Mouse (Mus musculus): ENCODE measurements around the gene Spdye4b. TPM values are rescaled to one million over a fixed set of nuclear protein-coding genes. Genes with fewer than 3 reads are reported as not detected.
"Not testable (repeated sequence)": the region's sequence is repeated elsewhere in the genome, so short reads cannot be mapped to it uniquely, and the experiment has no call there.

The Spdye4b gene
- not detected in 2 replicates for polyA plus RNA-seq (2016; fragmentation: Nextera tagmentation; extraction: Ambion mirVana)

DNA sequence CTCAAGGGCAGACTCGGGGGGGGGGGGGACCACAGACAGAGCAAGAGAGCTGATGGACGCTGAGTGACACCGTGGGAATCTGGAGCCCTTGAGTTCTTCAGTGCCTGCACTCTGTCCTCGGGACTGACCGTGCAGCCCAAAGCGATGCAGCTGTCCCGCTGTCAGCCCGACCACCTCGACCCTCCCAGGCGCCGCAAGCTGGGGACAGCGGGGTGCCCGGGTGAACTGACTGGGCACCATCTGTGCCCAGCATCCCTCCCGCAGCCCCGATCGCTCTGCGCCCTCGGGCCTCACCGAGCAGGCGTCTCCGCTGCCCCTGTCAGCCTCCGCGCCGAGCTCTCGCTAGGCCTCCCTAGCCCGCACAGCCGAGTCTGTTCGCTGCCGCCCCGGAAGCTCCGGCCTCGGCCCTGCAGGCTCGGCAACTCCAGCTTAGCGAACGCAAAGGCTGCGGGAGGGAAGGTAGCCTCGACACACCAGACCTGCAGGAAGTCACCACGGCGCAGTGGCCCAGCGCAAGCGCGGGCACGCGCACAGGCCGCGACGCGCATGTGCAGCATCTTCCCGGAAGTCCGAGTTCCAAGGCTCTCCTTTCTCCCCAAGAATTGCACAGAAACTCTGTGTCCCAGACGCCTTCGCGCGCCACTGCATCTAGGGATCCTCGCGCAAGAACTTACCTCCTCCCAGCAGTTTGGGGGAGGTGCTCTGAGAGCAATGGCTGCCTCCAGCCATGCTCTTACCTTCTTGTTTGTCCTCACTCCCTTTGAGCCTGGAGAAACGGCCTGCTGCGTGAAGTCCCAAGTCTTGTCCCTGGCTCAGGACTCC, at the start of gene Spdye4b, which contains the start of gene Rbak:
Gene Spdye4b, plus strand, starts transcription at position 763 of the 822 bp plus-strand sequence.
Gene Rbak, minus strand, starts transcription at position 521 of the 822 bp plus-strand sequence.
- H3K27me3 ChIP-seq = peaks cover 9% of the 10 kb centered on the region; the same call in 1 of the 2 replicates
- H3K4me2 ChIP-seq = peak within 1 kb of the TSS; percentile 83
- peaks cover 30% of the 10 kb centered on the region for H3K36me3 ChIP-seq (replicated peaks)
- peak within 1 kb of the TSS; percentile 63 for H3K4me3 ChIP-seq (replicated peaks)
- H3K4me1 ChIP-seq = peaks cover 14% of the 10 kb centered on the region
- H3K27ac ChIP-seq = peak within 1 kb of the TSS; percentile 87
- peak; percentile 97 for ATAC-seq (ENCODE audit: low FRiP score)
- peaks cover 6% of the 10 kb centered on the region; the same call in 1 of the 2 replicates for H3K9me3 ChIP-seq
- WGBS = under 1% methylated on average over 58 of the region's 58 CpGs
- peak within 1 kb of the TSS; percentile 83 for H3K9ac ChIP-seq

DNA sequence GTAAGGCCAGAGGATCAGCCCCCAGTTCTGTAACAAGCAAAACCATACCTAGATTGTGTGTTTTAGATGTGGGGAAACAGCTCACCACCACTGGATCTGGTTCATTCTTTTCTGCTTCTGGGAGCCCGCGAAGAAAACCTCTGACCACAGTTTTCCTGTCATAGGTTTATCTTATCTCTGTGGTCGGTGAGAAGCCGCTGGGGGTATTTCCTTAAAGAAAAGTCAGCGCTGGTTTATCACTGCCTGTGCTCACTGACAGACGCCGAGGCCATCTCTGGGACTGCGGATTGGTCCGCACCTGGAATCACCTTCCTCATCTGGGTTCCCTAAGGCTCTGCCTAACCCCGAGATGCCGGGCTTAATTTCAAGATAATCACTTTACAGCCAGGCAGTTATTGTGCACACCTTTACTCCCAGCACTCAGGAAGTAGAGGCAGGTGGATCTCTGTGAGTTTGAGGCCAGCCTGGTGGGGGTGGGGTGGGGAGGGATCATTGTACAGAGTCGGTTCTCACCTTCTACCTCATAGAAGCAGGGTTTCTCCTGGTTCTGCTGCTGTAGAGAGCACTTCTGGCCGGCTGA, 47.8 kb upstream of the Spdye4b start:
- Histone ChIP-seq H3K4me2 (no peak overlapping the region), H3K36me3 (replicated peaks) (no peaks in the 10 kb centered on the region), H3K9ac (no peak overlapping the region), H3K27ac (no peak overlapping the region), H3K4me1 (no peaks in the 10 kb centered on the region), H3K4me3 (replicated peaks) (no peak overlapping the region), H3K9me3 (peaks cover 3% of the 10 kb centered on the region; the same call in 1 of the 2 replicates), H3K27me3 (no peaks in the 10 kb centered on the region)
- no peak for ATAC-seq (ENCODE audit: low FRiP score)
- WGBS = 89% methylated on average over 13 of the region's 13 CpGs

DNA sequence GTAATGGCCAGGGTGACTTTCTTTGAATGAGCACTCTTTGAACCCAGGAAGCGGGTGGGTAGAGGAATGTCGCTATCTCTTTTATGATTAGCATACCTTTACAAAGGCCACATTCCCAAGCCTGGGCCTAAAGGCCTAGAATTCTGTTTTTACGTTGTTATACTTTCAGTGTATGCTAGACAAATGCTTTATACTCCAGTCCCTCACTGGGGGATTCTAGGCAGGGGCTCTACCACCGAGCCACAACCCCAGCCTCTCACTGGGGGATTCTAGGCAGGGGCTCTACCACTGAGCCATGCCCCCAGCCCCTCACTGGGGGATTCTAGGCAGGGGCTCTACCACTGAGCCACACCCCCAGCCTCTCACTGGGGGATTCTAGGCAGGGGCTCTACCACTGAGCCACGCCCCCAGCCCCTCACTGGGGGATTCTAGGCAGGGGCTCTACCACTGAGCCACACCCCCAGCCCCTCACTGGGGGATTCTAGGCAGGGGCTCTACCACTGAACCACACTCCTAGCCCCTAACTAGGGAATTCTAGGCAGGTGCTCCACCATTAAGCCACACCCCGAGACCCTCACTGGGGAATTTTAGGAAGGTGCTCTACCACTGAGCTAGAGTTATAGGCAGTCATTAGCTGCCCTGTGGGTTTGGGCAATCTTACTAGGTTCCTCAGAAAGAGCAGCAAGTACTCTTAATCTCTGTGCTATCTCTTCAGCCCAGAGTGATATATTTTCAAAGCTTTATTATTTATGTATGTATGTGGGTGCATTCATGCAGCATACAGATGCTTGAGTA, 46.4 kb upstream of the Spdye4b start:
- WGBS = 80% methylated on average over 4 of the region's 6 CpGs

DNA sequence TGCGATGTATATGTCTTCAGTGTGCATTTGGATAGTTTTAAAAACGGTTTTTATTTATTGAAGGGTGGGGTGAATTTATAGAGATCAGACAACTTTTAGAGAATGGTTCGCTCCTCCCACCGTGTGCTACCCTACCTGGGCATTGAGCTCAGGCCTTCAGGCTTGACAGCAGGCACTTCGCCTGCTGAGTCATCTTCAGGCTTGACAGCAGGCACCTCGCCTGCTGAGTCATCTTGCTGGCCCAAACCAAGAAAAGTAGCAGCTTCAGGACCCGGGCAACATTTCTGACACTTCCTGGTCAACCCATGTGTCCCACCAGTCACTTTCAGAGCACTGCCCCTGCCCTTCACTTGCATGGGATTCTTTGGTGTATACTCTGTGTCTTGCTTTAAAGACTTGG, 45.8 kb upstream of the Spdye4b start:
- 94% methylated on average over 7 of the region's 7 CpGs for WGBS

More for the DNA sequence above, 46.4 kb upstream of the Spdye4b start:
- H3K27ac ChIP-seq; H3K27me3 ChIP-seq; H3K4me3 ChIP-seq (replicated peaks); H3K9ac ChIP-seq; ATAC-seq (ENCODE audit: low FRiP score); H3K4me1 ChIP-seq; H3K9me3 ChIP-seq; H3K4me2 ChIP-seq; H3K36me3 ChIP-seq (replicated peaks): not testable (repeated sequence)

GRCm38 (mm10) chr5:143137580-143137979, 43.2 kb upstream of the Spdye4b start:
- no peak overlapping the region for H3K9ac ChIP-seq
- H3K4me3 ChIP-seq (replicated peaks) = no peak overlapping the region
- no peak overlapping the region for H3K27ac ChIP-seq
- H3K4me1 ChIP-seq = no peaks in the 10 kb centered on the region
- H3K36me3 ChIP-seq (replicated peaks) = no peaks in the 10 kb centered on the region
- no peaks in the 10 kb centered on the region for H3K9me3 ChIP-seq
- ATAC-seq (ENCODE audit: low FRiP score) = no peak
- no peaks in the 10 kb centered on the region for H3K27me3 ChIP-seq
- 90% methylated on average over 13 of the region's 13 CpGs for WGBS
- no peak overlapping the region for H3K4me2 ChIP-seq

More for the DNA sequence above, 45.8 kb upstream of the Spdye4b start:
- Histone ChIP-seq H3K9me3 (no peaks in the 10 kb centered on the region), H3K4me2 (no peak overlapping the region), H3K4me3 (replicated peaks) (no peak overlapping the region), H3K4me1 (no peaks in the 10 kb centered on the region), H3K27me3 (no peaks in the 10 kb centered on the region), H3K9ac (no peak overlapping the region), H3K36me3 (replicated peaks) (no peaks in the 10 kb centered on the region), H3K27ac (no peak overlapping the region)
- no peak for ATAC-seq (ENCODE audit: low FRiP score)

DNA sequence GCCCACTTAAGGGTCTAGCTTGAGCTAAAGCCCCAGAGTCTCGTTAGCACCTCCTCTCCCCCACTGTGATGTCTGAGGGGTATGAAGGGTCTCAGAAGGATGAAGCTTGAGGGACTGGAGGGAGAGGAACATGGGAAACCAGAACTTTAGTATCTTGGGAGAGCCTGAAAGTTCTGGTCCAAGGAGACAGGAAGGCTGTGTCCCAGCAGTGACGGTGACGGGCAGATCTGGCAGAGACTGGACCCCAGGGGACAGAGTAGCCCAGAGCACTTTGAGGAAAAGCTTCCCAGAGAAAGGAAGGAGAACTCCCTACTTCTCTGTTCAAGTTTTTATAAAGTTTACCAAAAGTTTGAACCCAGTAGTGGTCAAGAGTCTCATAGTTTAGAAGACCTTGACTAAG, 33.3 kb upstream of the Spdye4b start, which contains the start of gene Olfr718-ps1:
Gene Olfr718-ps1, minus strand, starts transcription at position 101 of the 400 bp plus-strand sequence.
- H3K9me3 ChIP-seq = peaks cover 8% of the 10 kb centered on the region; the same call in 1 of the 2 replicates
- H3K4me1 ChIP-seq = no peaks in the 10 kb centered on the region
- no peak for ATAC-seq (ENCODE audit: low FRiP score)
- 81% methylated on average over 3 of the region's 3 CpGs for WGBS
- no peak within 1 kb of the TSS for H3K4me2 ChIP-seq
- no peak within 1 kb of the TSS for H3K9ac ChIP-seq
- H3K27me3 ChIP-seq = no peaks in the 10 kb centered on the region; the same call in 1 of the 2 replicates
- H3K4me3 ChIP-seq (replicated peaks) = no peak within 1 kb of the TSS
- no peaks in the 10 kb centered on the region for H3K36me3 ChIP-seq (replicated peaks)
- no peak within 1 kb of the TSS for H3K27ac ChIP-seq

GRCm38 (mm10) chr5:143148661-143149060, 32.2 kb upstream of the Spdye4b start:
- H3K4me3 ChIP-seq (replicated peaks) = no peak overlapping the region
- WGBS = 93% methylated on average over 5 of the region's 5 CpGs
- H3K27ac ChIP-seq = no peak overlapping the region
- no peak overlapping the region for H3K9ac ChIP-seq
- no peak for ATAC-seq (ENCODE audit: low FRiP score)
- H3K4me1 ChIP-seq = no peaks in the 10 kb centered on the region
- no peaks in the 10 kb centered on the region; the same call in 1 of the 2 replicates for H3K27me3 ChIP-seq
- peaks cover 8% of the 10 kb centered on the region; the same call in 1 of the 2 replicates for H3K9me3 ChIP-seq
- no peak overlapping the region for H3K4me2 ChIP-seq
- H3K36me3 ChIP-seq (replicated peaks) = no peaks in the 10 kb centered on the region

GRCm38 (mm10) chr5:143149536-143149935, 31.3 kb upstream of the Spdye4b start:
- no peaks in the 10 kb centered on the region; the same call in 1 of the 2 replicates for H3K27me3 ChIP-seq
- no peak for ATAC-seq (ENCODE audit: low FRiP score)
- H3K4me1 ChIP-seq = no peaks in the 10 kb centered on the region
- H3K9me3 ChIP-seq = peaks cover 8% of the 10 kb centered on the region; the same call in 1 of the 2 replicates
- H3K4me3 ChIP-seq (replicated peaks) = no peak overlapping the region
- no peak overlapping the region for H3K9ac ChIP-seq
- no peak overlapping the region for H3K27ac ChIP-seq
- WGBS = 97% methylated on average over 2 of the region's 2 CpGs
- no peak overlapping the region for H3K4me2 ChIP-seq
- no peaks in the 10 kb centered on the region for H3K36me3 ChIP-seq (replicated peaks)

DNA sequence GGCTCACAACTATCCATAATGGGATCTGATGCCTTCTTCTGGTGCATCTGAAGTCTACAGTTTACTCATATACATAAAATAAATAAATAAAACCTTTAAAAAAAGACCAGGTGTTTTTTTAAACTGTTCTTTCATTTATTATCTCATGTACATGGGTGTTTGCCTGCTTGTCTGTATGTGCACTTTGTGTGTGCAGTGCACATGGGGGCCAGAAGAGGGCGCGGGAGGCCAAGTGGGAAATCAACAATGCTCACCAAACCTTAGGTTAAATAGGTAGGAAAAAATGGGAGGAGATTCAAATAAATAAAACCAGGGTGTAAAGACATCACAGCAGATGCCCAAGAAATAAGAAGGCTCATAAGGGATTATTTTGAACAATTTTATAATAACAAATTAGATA, 30.8 kb upstream of the Spdye4b start:
- Histone ChIP-seq H3K4me3 (replicated peaks) (no peak overlapping the region), H3K36me3 (replicated peaks) (no peaks in the 10 kb centered on the region), H3K9ac (no peak overlapping the region), H3K27ac (no peak overlapping the region), H3K27me3 (peaks cover 4% of the 10 kb centered on the region; the same call in 1 of the 2 replicates), H3K4me1 (no peaks in the 10 kb centered on the region), H3K9me3 (peaks cover 8% of the 10 kb centered on the region; the same call in 1 of the 2 replicates), H3K4me2 (no peak overlapping the region)
- ATAC-seq (ENCODE audit: low FRiP score) = no peak
- 82% methylated on average over 2 of the region's 2 CpGs for WGBS

DNA sequence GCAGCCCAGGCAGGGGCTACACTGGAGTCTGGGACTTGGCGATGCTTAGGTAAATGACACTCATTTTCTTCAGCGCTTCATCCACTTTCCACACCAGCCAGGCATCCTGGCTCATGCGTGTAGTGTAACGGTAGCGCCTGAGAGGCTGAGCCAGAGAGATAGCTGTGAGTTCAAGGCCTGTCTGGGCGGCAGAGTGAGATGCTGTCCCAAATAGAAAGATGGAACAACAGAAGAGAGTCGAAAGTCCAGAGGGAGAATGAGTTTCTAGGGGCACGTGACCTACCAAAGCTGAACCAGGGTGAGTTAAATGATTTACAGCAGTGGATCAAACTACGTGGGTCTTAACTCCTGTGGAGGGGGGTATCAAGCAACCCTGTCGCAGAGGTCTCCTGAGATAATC, 27.1 kb upstream of the Spdye4b start:
- Histone ChIP-seq H3K27me3 (peaks cover 32% of the 10 kb centered on the region), H3K4me2 (no peak overlapping the region), H3K36me3 (replicated peaks) (no peaks in the 10 kb centered on the region), H3K9me3 (peaks cover 8% of the 10 kb centered on the region; the same call in 1 of the 2 replicates), H3K27ac (no peak overlapping the region), H3K4me3 (replicated peaks) (no peak overlapping the region), H3K4me1 (no peaks in the 10 kb centered on the region; the same call in 1 of the 2 replicates), H3K9ac (no peak overlapping the region)
- WGBS = 93% methylated on average over 10 of the region's 10 CpGs
- no peak for ATAC-seq (ENCODE audit: low FRiP score)

DNA sequence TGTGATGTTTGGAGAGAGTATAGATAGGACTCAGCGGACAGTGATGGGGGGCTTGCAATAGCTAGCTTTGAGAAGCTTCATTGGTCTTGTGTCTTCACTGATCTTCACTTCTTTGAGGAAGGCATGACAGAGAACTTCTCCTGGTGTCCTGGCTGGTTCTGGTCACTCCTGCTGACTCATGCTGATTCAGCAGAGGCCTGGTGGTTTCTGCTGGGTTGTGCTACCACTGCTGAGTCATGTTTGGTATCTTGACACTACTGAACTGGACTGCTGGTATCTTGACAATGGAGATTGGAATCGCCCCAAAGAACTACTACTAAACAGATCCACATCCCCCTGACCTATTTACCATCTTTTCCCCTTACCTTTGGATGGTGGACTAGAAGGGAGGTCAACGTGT, 25.3 kb upstream of the Spdye4b start:
- Histone ChIP-seq H3K4me1 (no peaks in the 10 kb centered on the region; the same call in 1 of the 2 replicates), H3K9ac (no peak overlapping the region), H3K9me3 (peaks cover 3% of the 10 kb centered on the region; the same call in 1 of the 2 replicates), H3K36me3 (replicated peaks) (no peaks in the 10 kb centered on the region), H3K27ac (no peak overlapping the region), H3K4me2 (no peak overlapping the region), H3K4me3 (replicated peaks) (no peak overlapping the region), H3K27me3 (peaks cover 47% of the 10 kb centered on the region)
- ATAC-seq (ENCODE audit: low FRiP score) = no peak
- WGBS = 93% methylated on average over 3 of the region's 3 CpGs
